Mouse (Mus musculus) skeletal muscle tissue, postnatal 0 days (tissue): Measurements from ENCODE around the gene Bpifb4. TPM values are rescaled to one million over a fixed set of nuclear protein-coding genes. Genes with fewer than 3 reads are reported as not detected.

ENCODE experiments used
- polyA plus RNA-seq: library from polyadenylated mRNA; unstranded; fragments of >200 nt; fragmentation: Nextera tagmentation; extraction: Ambion mirVana; gene quantifications from 2 replicates; pipeline ENCODE4 v1.2.1, GENCODE M21; 2015

The Bpifb4 gene
- not detected in 2 replicates for polyA plus RNA-seq

GRCm38 (mm10) chr2:153937843-153938242 lies at the start of gene Bpifb4:
Bpifb4 (plus strand) TSS chr2:153938212.

GRCm38 (mm10) chr2:153900088-153900487 lies 37.9 kb upstream of the Bpifb4 start, which contains the start of gene Bpifb6:
Bpifb6 (plus strand) TSS chr2:153900388.

GRCm38 (mm10) chr2:153917930-153918329 lies 20.1 kb upstream of the Bpifb4 start, which contains the start of gene Bpifb3:
Bpifb3 (plus strand) TSS chr2:153918230.

GRCm38 (mm10) chr2:153974582-153974981 lies 36.6 kb downstream of the Bpifb4 start, which contains the start of gene Bpifa6:
Bpifa6 (plus strand) TSS chr2:153974945.

GRCm38 (mm10) chr2:154007965-154008364 lies 70.0 kb downstream of the Bpifb4 start, which contains the start of gene Bpifa2:
Bpifa2 (plus strand) TSS chr2:154008265.

Other genes with a start within 250 kb of the Bpifb4 start
- gene Dnmt3c, start 241.6 kb upstream of the Bpifb4 start, polyA plus RNA-seq = 0.18 and 0.44 TPM in 2 replicates
- 134 and 157 TPM in 2 replicates for gene Mapre1, start 196.9 kb upstream of the Bpifb4 start, polyA plus RNA-seq
- 0.02 TPM in 1 of 2 replicates, not detected in the other for gene Efcab8, start 158.3 kb upstream of the Bpifb4 start, polyA plus RNA-seq
- gene Sun5, start 67.1 kb upstream of the Bpifb4 start, polyA plus RNA-seq = not detected in 2 replicates
- not detected in 2 replicates for gene Bpifb2, start 63.2 kb upstream of the Bpifb4 start, polyA plus RNA-seq
- not detected in 2 replicates for gene Bpifb6, start 37.8 kb upstream of the Bpifb4 start, polyA plus RNA-seq
- not detected in 2 replicates for gene Bpifb3, start 20.0 kb upstream of the Bpifb4 start, polyA plus RNA-seq
- gene Bpifa6, start 36.7 kb downstream of the Bpifb4 start, polyA plus RNA-seq = not detected in 2 replicates
- gene Bpifa2, start 70.1 kb downstream of the Bpifb4 start, polyA plus RNA-seq = not detected in 2 replicates
- not detected in 2 replicates for gene Bpifa3, start 192.1 kb downstream of the Bpifb4 start, polyA plus RNA-seq
- gene Bpifa1, start 204.7 kb downstream of the Bpifb4 start, polyA plus RNA-seq = 0.18 TPM in 1 of 2 replicates, not detected in the other
- gene Bpifa5, start 224.4 kb downstream of the Bpifb4 start, polyA plus RNA-seq = not detected in 2 replicates